Mouse (Mus musculus): ENCODE measurements around the gene Gm4756.

DNA sequence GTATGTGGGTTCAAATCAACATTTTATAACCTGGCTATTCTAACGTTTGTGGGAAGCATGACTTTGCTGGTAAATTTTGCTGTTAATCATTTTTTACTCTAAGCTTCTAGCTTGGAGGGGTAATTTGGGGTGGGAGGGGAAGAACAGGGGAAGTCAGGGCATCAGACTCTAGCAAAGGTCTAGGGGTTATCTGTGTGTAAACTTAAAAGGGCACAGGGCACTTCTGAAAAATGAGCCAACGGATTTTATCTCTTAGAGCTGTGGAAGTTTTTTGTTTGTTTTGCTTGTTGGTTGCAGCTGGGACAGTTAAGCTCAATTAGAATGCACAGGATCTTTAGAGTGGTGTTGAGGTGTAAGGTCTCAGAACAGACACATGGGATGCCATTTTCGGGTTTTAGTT lies 11.4 kb downstream of the Gm4756 start:
- TF ChIP-seq CTCF (IDR thresholded peaks at IDR 0.05; ENCODE audit: low read depth) (no peak), EP300 (IDR thresholded peaks at IDR 0.05; ENCODE audit: low read depth) (no peak)

Data from liver, postnatal 0 days (tissue).